Mouse (Mus musculus) lung, postnatal 0 days (tissue): Measurements from ENCODE around the gene Klhl2.

Experiments
- CTCF ChIP-seq: IDR thresholded peaks from 2 replicates; pipeline ENCODE4 v1.5.1; 2016; ENCODE audit warnings: antibody characterized with exemption, mild to moderate bottlenecking
- EP300 ChIP-seq: IDR thresholded peaks from 2 replicates; pipeline ENCODE4 v1.6.1; 2016; ENCODE audit warnings: antibody characterized with exemption, mild to moderate bottlenecking, control low read depth

DNA sequence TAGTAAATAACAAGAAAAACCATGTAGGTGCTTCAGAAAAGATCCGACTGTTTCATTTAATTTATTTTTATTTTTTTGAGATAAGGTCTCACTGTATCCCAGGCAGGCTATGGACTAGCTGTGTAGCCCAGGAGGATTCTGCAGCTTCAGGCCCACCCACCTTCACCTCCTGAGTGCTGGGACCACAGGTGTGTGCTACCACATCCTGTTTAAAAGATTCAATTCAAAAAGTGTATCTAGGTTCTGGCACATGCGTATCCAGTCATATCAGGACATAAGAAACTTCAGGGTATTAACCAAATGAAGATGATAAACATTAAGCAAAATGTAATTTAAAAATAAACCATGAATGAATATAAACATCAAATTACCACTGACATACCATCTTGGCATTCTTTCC, 126.6 kb downstream of the Klhl2 start:
- TF ChIP-seq EP300 (no peak), CTCF (no peak)
